ENCODE assay signal across 8 mouse cellular contexts in the genomic region with DNA sequence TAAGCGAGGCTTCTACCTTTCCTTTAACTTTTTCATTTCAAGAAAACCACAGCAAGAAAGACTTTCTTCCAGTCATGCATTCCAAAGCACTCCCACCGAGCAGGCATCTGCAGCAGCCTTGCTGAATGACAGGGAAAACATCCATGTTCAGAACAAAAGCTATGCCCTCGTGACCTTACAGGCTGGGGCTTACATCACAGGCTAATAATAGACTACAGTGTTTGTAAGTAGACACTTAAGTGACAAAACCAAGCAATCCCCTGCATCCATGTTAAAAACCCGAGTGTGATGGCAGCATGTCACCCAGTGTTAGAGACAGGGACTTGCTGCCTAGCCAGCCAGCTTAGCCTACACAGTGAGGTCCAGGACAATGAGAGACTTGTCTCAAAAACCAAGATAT.
DNase-seq lines count a peak whose midpoint lies in the region; ATAC-seq and TF ChIP-seq lines count a peak whose summit lies in the region.

No protein-coding gene starts in this region.

- peak; percentile 29; the same call in 1 of the 2 replicates for ATAC-seq in heart, embryonic 14.5 days (ENCODE audit: insufficient number of reproducible peaks, insufficient read depth, low FRiP score, low read depth)
- ATAC-seq in CD4-positive, CD25-positive, alpha-beta regulatory T cell, adult 4 months = no peak
- ATAC-seq in activated CD4-positive, CD25-positive, alpha-beta regulatory T cell, adult 4 months = no peak

- no peak for TF ChIP-seq CTCF in cerebellum, adult 2 months (IDR thresholded peaks at IDR 0.05; ENCODE audit: borderline replicate concordance, insufficient read depth, low read depth, low read length)

- H3K4me3 ChIP-seq in heart, embryonic 14.5 days (ENCODE audit: control insufficient read depth in 1 of 2, insufficient read depth in 1 of 2, low read depth in 1 of 2, low read length in 2 of 2) = no peak overlapping the region
- H3K4me3 ChIP-seq in cerebellum, adult 2 months (replicated peaks; ENCODE audit: insufficient read depth, low read depth, low read length) = no peak overlapping the region

- no peaks in the 10 kb centered on the region for H3K27me3 ChIP-seq in heart, embryonic 14.5 days (ENCODE audit: control insufficient read depth, insufficient read depth, low read length)
- H3K27me3 ChIP-seq in cerebellum, adult 2 months (ENCODE audit: control insufficient read depth, insufficient read depth, low read length) = no peaks in the 10 kb centered on the region

- no peak for TF ChIP-seq POLR2A in cerebellum, adult 2 months (IDR thresholded peaks at IDR 0.05; ENCODE audit: borderline replicate concordance, insufficient read depth, low read length)

- no peaks in the 10 kb centered on the region for H3K36me3 ChIP-seq in heart, embryonic 14.5 days (ENCODE audit: control insufficient read depth, insufficient read depth, low read length)

- WGBS in heart, embryonic 14.5 days = 3% methylated on average over 4 of the region's 4 CpGs
- 62% methylated on average over 4 of the region's 4 CpGs for WGBS in cerebellum, adult 2 months

- peak; percentile 9 for DNase-seq in ES-CJ7 (ENCODE audit: low read depth, low spot score)
- peak; percentile 52 for DNase-seq in brain, adult 2 months (ENCODE audit: low read depth, low spot score)
- peak; percentile 61 for DNase-seq in lung, postnatal 25 days (ENCODE audit: low spot score)
- no peak for DNase-seq in cerebellum, postnatal 25 days
- no peak for DNase-seq in cerebellum, adult 2 months

- H3K9me3 ChIP-seq in heart, embryonic 14.5 days (ENCODE audit: control insufficient read depth, low read length) = no peaks in the 10 kb centered on the region

- peak overlapping the region; percentile 94 to 95 for H3K27ac ChIP-seq in heart, embryonic 14.5 days (replicated peaks in 1 of 2; ENCODE audit: control insufficient read depth in 1 of 2, insufficient read depth in 1 of 2, low read depth in 2 of 2, low read length in 2 of 2)
- H3K27ac ChIP-seq in cerebellum, adult 2 months (ENCODE audit: insufficient read depth, low read length) = no peak overlapping the region

- peak overlapping the region; percentile 48 for H3K4me2 ChIP-seq in heart, embryonic 14.5 days (ENCODE audit: low read length)

- H3K9ac ChIP-seq in heart, embryonic 14.5 days (ENCODE audit: low read length) = peak overlapping the region; percentile 49

- peaks cover 43 to 58% of the 10 kb centered on the region in 2 experiments for H3K4me1 ChIP-seq in heart, embryonic 14.5 days (ENCODE audit: control insufficient read depth in 2 of 2, insufficient read depth in 2 of 2, low read length in 2 of 2)
- peaks cover 11% of the 10 kb centered on the region for H3K4me1 ChIP-seq in cerebellum, adult 2 months (ENCODE audit: control insufficient read depth, insufficient read depth, low read length)

Comparison
In these comparisons a context has a peak if more than half of its experiments do, and no peak if none do; other contexts are left out.
1. DNase-seq: peak in ES-CJ7 (single experiment), brain, adult 2 months (single experiment) and lung, postnatal 25 days (single experiment); none in cerebellum, postnatal 25 days (0 of 2) and cerebellum, adult 2 months (0 of 2).